Mouse (Mus musculus) testis, adult 2 months (tissue): ENCODE measurements around the gene Ankra2. TPM values are rescaled to one million over a fixed set of nuclear protein-coding genes. Genes with fewer than 3 reads are reported as not detected.

Experiments
- H3K27ac ChIP-seq: fragments of 200-500 bp; 2 replicates; pipeline ENCODE4 v1.5.1; 2012; ENCODE audit warnings: low read depth, low read length; ENCODE audit not compliant: control insufficient read depth, insufficient read depth
- H3K27me3 ChIP-seq: fragments of 200-500 bp; 2 replicates; pipeline ENCODE4 v1.6.1; 2012; ENCODE audit warnings: mild to moderate bottlenecking, low read length, moderate library complexity; ENCODE audit not compliant: control insufficient read depth, insufficient read depth
- H3K36me3 ChIP-seq: fragments of 200-500 bp; 2 replicates; pipeline ENCODE4 v1.6.1; 2012; ENCODE audit warnings: mild to moderate bottlenecking, low read length; ENCODE audit not compliant: control insufficient read depth, insufficient read depth
- H3K4me1 ChIP-seq: fragments of 200-500 bp; 2 replicates; pipeline ENCODE4 v1.6.1; 2012; ENCODE audit warnings: low read length; ENCODE audit not compliant: control insufficient read depth, insufficient read depth
- H3K4me3 ChIP-seq: fragments of 200-500 bp; 2 replicates; pipeline ENCODE4 v1.5.1; 2012; ENCODE audit warnings: low read depth, mild to moderate bottlenecking, low read length, moderate library complexity, mixed read lengths; ENCODE audit not compliant: control insufficient read depth
- CTCF ChIP-seq: fragments of 200-500 bp; IDR thresholded peaks from 2 replicates; pipeline ENCODE4 v1.5.1; 2012; ENCODE audit warnings: low read depth, mild to moderate bottlenecking, inconsistent platforms, low read length, moderate library complexity; ENCODE audit not compliant: control insufficient read depth, insufficient read depth, insufficient replicate concordance
- POLR2A ChIP-seq: fragments of 200-500 bp; IDR thresholded peaks from 2 replicates; pipeline ENCODE4 v1.6.1; 2012; ENCODE audit warnings: low read depth, mild to moderate bottlenecking, inconsistent platforms, low read length, moderate library complexity; ENCODE audit not compliant: control insufficient read depth
- polyA plus RNA-seq: library from polyadenylated mRNA; depleted of rRNA; stranded (reverse); fragments of >200 nt; gene quantifications from 2 replicates; pipeline ENCODE4 v1.2.3, GENCODE M21; 2012

Ankra2 gene
- polyA plus RNA-seq, 1 experiment, result 22.2 TPM

DNA sequence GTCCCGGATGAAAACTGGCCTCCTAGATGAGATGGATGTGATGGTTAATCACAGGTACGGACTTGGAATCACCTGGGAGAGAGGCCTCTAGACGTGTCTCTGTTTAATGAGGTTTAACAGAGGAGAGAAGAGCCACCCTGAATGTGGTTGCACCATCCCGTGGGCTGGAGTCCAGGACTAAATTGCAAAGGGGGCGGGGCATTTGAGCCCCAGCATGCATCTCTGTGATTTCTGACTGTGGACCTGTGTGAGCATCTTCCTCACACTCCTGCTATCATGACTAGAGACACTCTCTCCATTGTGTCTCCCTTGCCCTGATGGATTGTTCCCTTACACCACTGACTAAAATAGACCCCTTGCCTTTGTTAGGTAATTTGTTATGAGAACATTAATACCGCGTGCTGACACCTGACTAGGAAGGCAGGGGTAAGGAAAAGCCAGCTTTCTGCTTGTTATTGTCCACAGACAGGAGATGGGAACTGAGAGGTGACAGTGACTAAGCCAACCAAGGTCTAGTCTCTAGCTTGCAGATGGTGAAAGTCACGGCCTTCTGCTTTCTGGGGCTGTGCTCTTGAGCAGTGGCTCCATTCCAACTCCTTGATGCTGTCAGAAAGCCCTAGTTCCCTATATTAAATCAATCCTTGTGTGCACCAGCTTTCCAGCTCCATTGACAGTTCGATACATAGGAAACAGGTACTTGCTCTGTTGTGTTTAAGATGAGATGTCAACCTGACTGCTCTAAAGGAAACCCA lies 21.2 kb upstream of the Ankra2 start:
- TF ChIP-seq POLR2A, result no peak
- TF ChIP-seq CTCF, result no peak
- Histone ChIP-seq H3K4me3 (no peak overlapping the region), H3K27me3 (no peaks in the 10 kb centered on the region)

DNA sequence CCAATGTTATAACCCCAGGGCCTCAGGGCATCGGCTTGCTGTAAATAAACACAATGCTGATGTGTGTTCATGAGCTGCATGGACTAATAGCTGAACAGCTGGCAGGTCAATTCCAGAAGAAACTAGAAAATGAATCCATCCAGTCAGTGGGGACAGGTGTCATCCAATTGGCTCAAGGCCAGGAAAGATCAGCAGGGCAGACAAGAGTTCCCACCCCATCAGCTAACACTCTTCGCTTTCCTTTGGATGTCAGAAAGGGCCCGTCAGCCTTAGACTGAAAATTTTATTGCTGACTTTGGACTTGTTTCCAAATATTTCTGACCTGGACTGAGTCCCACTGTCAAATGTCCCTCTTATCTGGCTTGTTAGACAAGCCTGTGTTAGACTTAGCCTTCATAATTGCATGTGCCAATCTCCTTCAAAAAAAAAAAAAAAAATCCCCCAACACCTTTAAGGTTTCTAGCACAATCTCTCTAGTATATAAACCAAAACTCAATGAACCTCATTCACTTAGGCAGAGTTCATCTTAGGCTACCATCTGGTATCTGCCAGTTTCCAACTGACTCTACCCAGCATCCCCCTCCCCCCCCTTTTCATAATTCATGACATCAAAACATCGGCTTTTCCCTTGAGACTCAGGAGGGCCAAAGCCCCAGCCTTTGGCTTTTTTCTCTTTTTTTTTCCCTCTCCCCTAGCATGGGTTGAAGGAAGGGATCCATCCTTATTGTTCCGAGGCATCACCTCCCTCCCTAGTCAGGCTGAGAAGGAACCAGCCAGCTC lies 18.1 kb upstream of the Ankra2 start:
- H3K27me3 ChIP-seq, result no peaks in the 10 kb centered on the region
- no peak overlapping the region for H3K27ac ChIP-seq
- H3K4me1 ChIP-seq, result no peaks in the 10 kb centered on the region
- H3K4me3 ChIP-seq, result no peak overlapping the region
- H3K36me3 ChIP-seq, result no peaks in the 10 kb centered on the region; the same call in 1 of the 2 replicates
- no peak for TF ChIP-seq POLR2A
- TF ChIP-seq CTCF, result no peak

More for the DNA sequence above, 21.2 kb upstream of the Ankra2 start:
- Histone ChIP-seq H3K27ac (no peak overlapping the region), H3K36me3 (no peaks in the 10 kb centered on the region), H3K4me1 (no peaks in the 10 kb centered on the region)

DNA sequence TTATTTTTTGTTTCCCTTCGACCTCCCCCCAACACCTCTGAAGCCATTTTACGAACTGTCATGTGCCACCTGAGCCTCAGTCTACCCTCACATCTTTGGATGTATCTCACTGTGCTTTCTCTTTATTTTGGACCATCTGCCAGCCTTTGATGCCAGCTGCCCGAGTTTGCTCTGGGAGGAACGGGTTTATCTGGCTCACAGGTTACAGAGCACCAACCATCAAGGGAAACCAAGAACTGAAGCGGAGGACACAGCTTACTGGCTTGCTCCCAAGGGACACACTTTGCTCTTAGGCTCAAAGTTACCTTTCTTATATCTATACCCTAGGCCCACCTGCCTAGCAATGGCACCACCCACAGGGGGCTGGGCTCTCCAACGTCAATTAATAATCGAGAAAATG lies 17.5 kb upstream of the Ankra2 start:
- Histone ChIP-seq H3K27me3 (no peaks in the 10 kb centered on the region), H3K27ac (no peak overlapping the region), H3K4me1 (no peaks in the 10 kb centered on the region), H3K4me3 (no peak overlapping the region), H3K36me3 (no peaks in the 10 kb centered on the region; the same call in 1 of the 2 replicates)
- TF ChIP-seq POLR2A, result no peak
- no peak for TF ChIP-seq CTCF

DNA sequence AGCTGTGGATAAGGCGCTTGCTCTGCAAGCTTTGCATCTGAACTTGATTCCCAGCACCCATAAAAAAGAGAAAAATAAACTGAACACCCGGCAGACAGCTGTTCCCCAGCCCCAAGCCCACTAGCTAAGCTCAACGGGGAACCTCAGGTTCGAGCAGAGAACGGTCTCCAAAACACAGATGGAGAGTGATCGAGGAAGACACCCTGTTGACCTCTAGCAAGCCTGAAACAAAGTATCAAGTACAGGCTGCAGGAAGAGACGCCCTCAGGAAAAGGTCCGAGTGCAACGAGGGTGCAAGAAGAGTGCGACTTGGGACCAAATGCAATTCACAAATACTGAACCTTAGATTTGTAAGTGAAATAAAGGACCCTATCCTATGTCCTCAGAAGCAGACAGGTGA lies 13.3 kb upstream of the Ankra2 start:
- TF ChIP-seq CTCF (no peak), POLR2A (no peak)
- Histone ChIP-seq H3K27ac (no peak overlapping the region), H3K4me3 (no peak overlapping the region)

DNA sequence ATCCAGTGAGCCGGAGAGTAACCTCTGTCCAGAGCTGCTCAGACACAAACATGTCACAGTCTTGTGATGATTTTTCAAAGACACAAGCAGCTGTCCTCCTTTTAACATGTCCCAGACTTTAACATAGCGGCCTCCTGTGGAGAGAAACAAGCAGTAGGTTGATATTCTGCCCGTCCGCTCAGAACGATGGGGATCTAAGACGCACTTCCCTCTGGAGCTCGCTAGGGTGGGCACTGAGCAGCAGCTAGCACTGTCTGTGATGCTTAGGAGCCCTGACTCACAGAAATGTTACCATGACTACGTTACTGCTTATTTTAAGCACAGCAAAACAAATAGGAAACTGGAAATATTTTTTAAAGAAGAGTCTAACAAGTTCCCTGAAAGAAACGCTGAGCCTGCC lies 8.0 kb upstream of the Ankra2 start:
- no peak overlapping the region for H3K27ac ChIP-seq
- H3K4me1 ChIP-seq, result no peaks in the 10 kb centered on the region
- TF ChIP-seq CTCF (no peak), POLR2A (no peak)
- no peak overlapping the region for H3K4me3 ChIP-seq
- H3K36me3 ChIP-seq, result peaks cover 6% of the 10 kb centered on the region
- H3K27me3 ChIP-seq, result no peaks in the 10 kb centered on the region

More for the DNA sequence above, 13.3 kb upstream of the Ankra2 start:
- Histone ChIP-seq H3K4me1 (no peaks in the 10 kb centered on the region), H3K36me3 (peaks cover 2% of the 10 kb centered on the region), H3K27me3 (no peaks in the 10 kb centered on the region)

DNA sequence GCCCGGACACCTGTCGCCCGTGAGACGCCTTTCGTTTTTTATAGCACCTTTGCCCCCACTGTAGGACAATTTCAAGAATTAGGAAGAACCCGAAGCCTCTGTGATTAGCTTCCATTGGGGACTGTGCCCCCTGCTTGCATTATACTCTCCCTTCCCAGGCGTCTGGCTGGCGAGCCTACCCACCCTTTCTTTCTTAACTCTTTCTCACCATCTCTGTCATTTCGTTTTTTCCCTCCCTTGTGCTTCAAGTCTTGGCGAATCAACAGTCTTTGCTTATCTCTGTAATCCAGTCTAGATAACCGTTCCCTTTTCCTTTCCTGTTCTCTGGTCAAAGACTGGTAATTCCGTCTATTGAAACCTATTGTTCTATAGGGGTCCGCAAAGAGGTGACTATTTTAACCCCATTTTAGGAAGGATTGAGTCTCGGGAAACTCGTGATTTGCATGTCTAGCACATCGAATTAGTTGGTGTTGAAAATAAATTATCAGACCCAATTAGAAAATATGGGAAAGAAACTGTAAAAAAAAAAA lies 649 bp downstream of the Ankra2 start:
- Histone ChIP-seq H3K4me3 (peak overlapping the region; percentile 100), H3K27ac (peak overlapping the region; percentile 76), H3K4me1 (peaks cover 4% of the 10 kb centered on the region), H3K27me3 (no peaks in the 10 kb centered on the region), H3K36me3 (peaks cover 1% of the 10 kb centered on the region)
- TF ChIP-seq POLR2A (no peak), CTCF (no peak)

DNA sequence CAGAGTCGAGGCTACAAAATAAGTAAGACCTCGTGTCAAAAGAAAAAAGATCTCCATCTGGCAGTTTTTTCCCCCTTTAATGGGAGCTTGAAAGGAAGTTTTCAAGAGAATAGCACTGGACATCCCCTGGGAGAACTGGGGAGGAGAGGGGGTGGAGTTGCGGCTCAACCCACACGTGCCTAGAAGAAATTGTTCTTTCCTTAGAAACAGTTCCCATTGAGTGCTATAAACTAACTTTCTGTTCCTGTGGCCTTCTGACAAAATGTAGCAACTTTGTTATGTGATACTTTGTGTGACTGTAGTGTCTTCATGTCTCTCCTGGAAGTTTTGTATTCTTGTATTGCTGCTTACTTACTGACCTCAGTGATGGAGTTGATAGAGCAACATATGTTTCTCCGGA lies 1.2 kb downstream of the Ankra2 start:
- Histone ChIP-seq H3K4me3 (peak overlapping the region; percentile 100), H3K36me3 (peaks cover 1% of the 10 kb centered on the region), H3K27ac (peak overlapping the region; percentile 32), H3K27me3 (no peaks in the 10 kb centered on the region), H3K4me1 (peaks cover 4% of the 10 kb centered on the region)
- TF ChIP-seq POLR2A, result no peak
- no peak for TF ChIP-seq CTCF
